Mouse (Mus musculus) mesoderm, embryonic 11.5 days (tissue): Measurements from ENCODE around the gene Als2cr12.
"Not testable (repeated sequence)": the region's sequence is repeated elsewhere in the genome, so short reads cannot be mapped to it uniquely, and the experiment has no call there.

Source experiments
- DNase-seq: peaks from one replicate; pipeline ENCODE4 v3.0.0-alpha.2; 2012; ENCODE audit warnings: low read depth, low spot score

Als2cr12 gene

GRCm38 (mm10) chr1:58690006-58690744 lies 5.6 kb downstream of the Als2cr12 start:
- no peak for DNase-seq

- DNase-seq: no peak
Observed at GRCm38 (mm10) chr1:58689426-58689825, 6.4 kb downstream of the Als2cr12 start.

GRCm38 (mm10) chr1:58678412-58678811 lies 17.4 kb downstream of the Als2cr12 start:
- DNase-seq: not testable (repeated sequence)

- peak; percentile 57 for DNase-seq
Observed at GRCm38 (mm10) chr1:58677575-58677974, 18.2 kb downstream of the Als2cr12 start.

GRCm38 (mm10) chr1:58675011-58675410 lies 20.8 kb downstream of the Als2cr12 start:
- no peak for DNase-seq

GRCm38 (mm10) chr1:58672116-58672515 lies 23.7 kb downstream of the Als2cr12 start:
- DNase-seq: no peak

GRCm38 (mm10) chr1:58669635-58670034 lies 26.2 kb downstream of the Als2cr12 start:
- not testable (repeated sequence) for DNase-seq

GRCm38 (mm10) chr1:58668191-58668590 lies 27.6 kb downstream of the Als2cr12 start:
- DNase-seq: no peak

GRCm38 (mm10) chr1:58663365-58663764 lies 32.4 kb downstream of the Als2cr12 start:
- DNase-seq: not testable (repeated sequence)

- not testable (repeated sequence) for DNase-seq
Observed at GRCm38 (mm10) chr1:58662671-58663070, 33.1 kb downstream of the Als2cr12 start.

- peak; percentile 43 for DNase-seq
Observed at GRCm38 (mm10) chr1:58652480-58653403, 43.0 kb downstream of the Als2cr12 start.

GRCm38 (mm10) chr1:58651571-58652456 lies 44.0 kb downstream of the Als2cr12 start:
- not testable (repeated sequence) for DNase-seq

GRCm38 (mm10) chr1:58628847-58629246 lies 66.9 kb downstream of the Als2cr12 start:
- not testable (repeated sequence) for DNase-seq

GRCm38 (mm10) chr1:58621996-58622748 lies 73.6 kb downstream of the Als2cr12 start:
- no peak for DNase-seq

- DNase-seq: no peak
Observed at GRCm38 (mm10) chr1:58621251-58621650, 74.5 kb downstream of the Als2cr12 start.

- DNase-seq: no peak
Observed at GRCm38 (mm10) chr1:58618766-58619165, 77.0 kb downstream of the Als2cr12 start.

- no peak for DNase-seq
Observed at GRCm38 (mm10) chr1:58617978-58618668, 77.7 kb downstream of the Als2cr12 start.

GRCm38 (mm10) chr1:58617076-58617475 lies 78.7 kb downstream of the Als2cr12 start:
- DNase-seq: no peak

- DNase-seq: no peak
Observed at GRCm38 (mm10) chr1:58616176-58616575, 79.6 kb downstream of the Als2cr12 start.

GRCm38 (mm10) chr1:58615146-58615545 lies 80.6 kb downstream of the Als2cr12 start:
- DNase-seq: no peak
